Mouse (Mus musculus) hindbrain, embryonic 11.5 days (tissue): ENCODE measurements at regions not wholly inside any gene's neighbourhood (a gene's known extent, or its start where the extent isn't known, plus 50 kb on each side); places are given as distances from the start of the nearest gene placed in this dataset.
A peak's percentile ranks its signal among the peaks of the same experiment; 100 is the strongest.

Experiments
- ATAC-seq: fragments of 200-750 bp; cut with Nextera tagmentation; 2 replicates; pipeline ENCODE4 v1.8.0; 2017; ENCODE audit warnings: mild to moderate bottlenecking, moderate TSS enrichment, moderate library complexity; ENCODE audit not compliant: low FRiP score
- DNase-seq: peaks from one replicate; pipeline ENCODE4 v3.0.0-alpha.2; 2015; ENCODE audit warnings: low spot score
- H3K27ac ChIP-seq: fragments of 300-500 bp; sonication (generic); 2 replicates; pipeline ENCODE4 v1.5.1; 2014; ENCODE audit warnings: mild to moderate bottlenecking, low read depth, low read length
- H3K27me3 ChIP-seq: fragments of 300-500 bp; sonication (generic); 2 replicates; pipeline ENCODE4 v1.6.1; 2014; ENCODE audit warnings: mild to moderate bottlenecking, low read length, moderate library complexity, mixed read lengths; ENCODE audit not compliant: control insufficient read depth, insufficient read depth
- H3K36me3 ChIP-seq: fragments of 300-500 bp; sonication (generic); 2 replicates; pipeline ENCODE4 v1.6.1; 2014; ENCODE audit warnings: mild to moderate bottlenecking, low read length, moderate library complexity, mixed read lengths; ENCODE audit not compliant: control insufficient read depth, insufficient read depth
- H3K4me1 ChIP-seq: fragments of 300-500 bp; sonication (generic); replicated peaks from 2 replicates; pipeline ENCODE4 v1.6.1; 2014; ENCODE audit warnings: low read length, mixed read lengths; ENCODE audit not compliant: control insufficient read depth, insufficient read depth
- H3K4me2 ChIP-seq: fragments of 300-500 bp; sonication (generic); replicated peaks from 2 replicates; pipeline ENCODE4 v1.6.1; 2014; ENCODE audit warnings: mild to moderate bottlenecking, low read depth, low read length
- H3K4me3 ChIP-seq: fragments of 300-500 bp; sonication (generic); 2 replicates; pipeline ENCODE4 v1.5.1; 2014; ENCODE audit warnings: low read depth, low read length
- H3K9ac ChIP-seq: fragments of 300-500 bp; sonication (generic); 2 replicates; pipeline ENCODE4 v1.6.1; 2014; ENCODE audit warnings: low read depth, low read length
- H3K9me3 ChIP-seq: fragments of 300-500 bp; sonication (generic); 2 replicates; pipeline ENCODE4 v1.6.1; 2016; ENCODE audit warnings: low read length; ENCODE audit not compliant: control insufficient read depth
- WGBS: fragments of 180-500 bp; shearing (Covaris S2); extraction: QIAGEN DNeasy Blood & Tissue Kit; methylation state at CpG from one replicate; pipeline ENCODE4 v1.1.7; 2014; 5-methylcytosine and 5-hydroxymethylcytosine counted together

DNA sequence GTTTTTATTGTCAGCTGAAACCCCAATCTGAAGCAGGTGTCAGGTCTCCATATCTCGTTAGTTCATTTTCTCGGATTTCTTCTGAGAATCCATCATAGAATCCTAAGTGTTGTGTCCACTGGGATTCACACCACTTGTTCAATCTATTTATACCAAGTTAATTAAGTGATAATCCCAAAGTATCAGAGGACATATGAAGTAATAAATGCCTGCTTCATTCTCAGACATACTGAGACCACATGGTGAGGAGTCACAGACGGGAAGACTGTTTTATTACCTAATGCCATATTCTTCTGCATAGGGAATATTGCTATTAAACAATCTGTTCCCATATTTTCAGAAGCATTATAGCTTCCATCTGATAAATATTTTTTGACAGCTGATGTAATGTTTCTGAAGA is 863.5 kb downstream of the Pdha2 start:
- no peak for DNase-seq
- H3K4me3 ChIP-seq = no peak overlapping the region
- no peaks in the 10 kb centered on the region for H3K9me3 ChIP-seq
- 73% methylated on average over 3 of the region's 3 CpGs for WGBS
- H3K27ac ChIP-seq = no peak overlapping the region
- H3K4me1 ChIP-seq = no peaks in the 10 kb centered on the region
- H3K9ac ChIP-seq = no peak overlapping the region
- H3K4me2 ChIP-seq = no peak overlapping the region
- H3K27me3 ChIP-seq = no peaks in the 10 kb centered on the region
- ATAC-seq = no peak
- H3K36me3 ChIP-seq = no peaks in the 10 kb centered on the region

DNA sequence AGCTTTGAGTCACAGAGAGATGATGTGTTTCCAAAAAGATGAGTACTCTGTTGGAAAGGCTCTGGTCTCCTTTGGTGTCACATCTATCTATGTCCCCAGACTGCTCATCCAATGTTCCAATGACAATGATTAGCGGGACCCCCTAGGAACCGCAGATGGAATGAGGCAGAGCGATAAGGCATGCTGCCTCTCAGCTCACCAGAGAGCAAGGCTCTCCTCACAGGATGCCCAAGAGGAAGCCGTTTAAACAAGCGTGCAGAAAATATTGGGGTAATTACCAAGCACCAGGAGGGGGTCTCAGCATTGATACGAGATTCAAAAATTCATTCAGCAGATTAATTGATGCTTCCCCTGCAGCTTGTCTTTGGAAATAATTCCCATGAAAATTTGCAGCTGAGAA is 871.5 kb downstream of the Pdha2 start:
- 62% methylated on average over 6 of the region's 6 CpGs for WGBS
- ATAC-seq (peak; percentile 60; the same call in 1 of the 2 replicates), DNase-seq (no peak)
- Histone ChIP-seq H3K9me3 (no peaks in the 10 kb centered on the region), H3K27me3 (no peaks in the 10 kb centered on the region), H3K9ac (no peak overlapping the region), H3K4me2 (no peak overlapping the region), H3K27ac (no peak overlapping the region), H3K4me1 (no peaks in the 10 kb centered on the region), H3K4me3 (no peak overlapping the region), H3K36me3 (no peaks in the 10 kb centered on the region)

DNA sequence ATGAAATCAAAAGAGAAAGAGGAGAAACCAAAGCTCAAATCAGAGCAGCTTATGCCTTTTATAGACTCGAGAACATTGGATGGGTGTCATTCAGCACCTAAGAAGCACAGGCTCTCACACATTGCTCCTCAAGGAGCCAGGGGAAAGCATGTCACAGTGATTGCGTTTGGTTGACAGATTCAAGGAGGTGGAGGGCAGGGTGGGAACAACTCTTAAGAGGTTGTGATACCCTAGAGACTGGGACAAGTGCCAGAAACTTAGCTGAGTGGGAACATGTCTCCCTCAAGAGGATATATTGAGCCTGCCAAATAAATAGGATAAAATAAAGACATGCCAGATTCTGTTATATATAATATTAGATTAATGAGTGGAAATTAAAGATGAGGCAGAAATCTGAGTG is 898.4 kb downstream of the Pdha2 start:
- Histone ChIP-seq H3K4me1 (no peaks in the 10 kb centered on the region), H3K4me2 (no peak overlapping the region), H3K4me3 (no peak overlapping the region), H3K9me3 (no peaks in the 10 kb centered on the region), H3K27me3 (no peaks in the 10 kb centered on the region), H3K9ac (no peak overlapping the region), H3K36me3 (no peaks in the 10 kb centered on the region), H3K27ac (no peak overlapping the region)
- DNase-seq (no peak), ATAC-seq (no peak)
- 60% methylated on average over 2 of the region's 2 CpGs for WGBS

DNA sequence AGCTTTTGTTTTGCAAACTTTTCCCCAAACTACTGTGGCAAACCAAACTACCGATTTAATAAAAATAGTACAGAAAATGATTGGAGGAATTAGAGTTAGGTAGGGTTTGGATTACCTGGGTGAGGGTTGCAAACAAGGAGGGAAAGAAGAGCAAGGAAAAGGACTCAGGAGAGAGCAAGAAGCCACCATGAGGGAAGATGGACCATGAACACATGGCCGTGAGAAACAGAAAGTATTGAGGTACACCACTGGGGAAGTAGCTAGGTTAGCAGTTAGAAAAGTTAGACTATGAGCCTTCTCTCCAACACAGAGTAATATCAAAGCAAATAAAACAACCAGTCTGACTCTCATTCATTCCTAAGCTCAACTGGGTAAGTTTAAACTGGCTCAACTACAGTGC is 912.8 kb downstream of the Pdha2 start:
- no peak overlapping the region for H3K27ac ChIP-seq
- no peak for ATAC-seq
- H3K9ac ChIP-seq = no peak overlapping the region
- no peaks in the 10 kb centered on the region for H3K27me3 ChIP-seq
- no peak overlapping the region for H3K4me2 ChIP-seq
- H3K4me1 ChIP-seq = no peaks in the 10 kb centered on the region
- H3K4me3 ChIP-seq = no peak overlapping the region
- H3K9me3 ChIP-seq = no peaks in the 10 kb centered on the region
- no peak for DNase-seq
- 87% methylated on average over 2 of the region's 2 CpGs for WGBS
- no peaks in the 10 kb centered on the region for H3K36me3 ChIP-seq
